Mouse (Mus musculus): Measurements from ENCODE around the gene Ldha. TPM values are rescaled to one million over a fixed set of nuclear protein-coding genes. Genes with fewer than 3 reads are reported as not detected.

Gene Ldha
- total RNA-seq, 2 experiments from 2014 or later = 1,136 TPM

DNA sequence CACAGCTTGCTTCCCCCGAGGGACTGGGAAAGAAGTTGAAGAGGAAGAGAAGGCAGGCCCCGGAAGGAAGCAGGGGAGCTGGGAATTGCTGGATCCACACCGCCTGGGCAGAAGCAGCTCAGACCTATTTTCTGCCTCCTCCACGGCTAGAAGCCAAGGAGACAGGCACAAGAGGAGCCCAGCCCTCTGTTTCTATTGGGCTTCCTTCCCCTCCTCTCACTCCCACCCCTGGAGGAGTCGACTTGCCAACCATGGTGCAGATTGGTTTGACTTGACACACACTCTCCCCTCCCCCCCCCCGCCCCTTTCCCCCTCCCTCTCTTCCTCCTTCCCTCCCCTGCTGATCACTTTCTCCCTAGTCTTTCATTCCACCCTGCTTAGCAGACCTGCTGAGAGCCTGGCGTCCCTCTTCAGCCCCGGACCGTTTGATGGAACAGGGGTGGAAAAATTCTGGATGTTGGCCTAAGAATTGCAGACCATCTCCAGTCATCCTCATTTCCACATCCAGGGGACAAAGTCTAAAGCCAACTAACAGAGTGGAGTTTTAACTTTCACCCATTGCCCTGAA lies 3.1 kb upstream of the Ldha start:
- peak; percentile 57 for DNase-seq

DNA sequence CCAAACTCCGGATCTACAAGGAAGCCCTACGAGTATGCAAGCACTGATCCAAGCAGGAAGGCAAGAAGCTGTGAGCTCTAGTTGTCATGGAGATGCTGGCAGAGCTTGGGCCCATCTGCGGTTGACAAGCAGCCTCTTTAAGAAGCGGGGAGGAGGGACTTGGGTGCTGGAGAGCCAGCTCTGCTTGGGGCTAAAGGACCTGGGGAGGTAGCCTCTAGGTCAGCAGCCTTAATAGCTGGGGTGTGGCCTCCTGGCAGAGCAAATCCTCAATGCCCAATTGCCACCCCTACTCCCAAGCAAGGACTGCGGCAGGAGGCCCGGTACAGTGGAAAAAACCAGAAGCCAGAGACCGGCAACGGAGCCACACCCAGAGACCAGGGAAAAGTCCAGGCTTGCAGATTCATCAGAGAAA lies 2.4 kb upstream of the Ldha start:
- DNase-seq = peak; percentile 70

DNA sequence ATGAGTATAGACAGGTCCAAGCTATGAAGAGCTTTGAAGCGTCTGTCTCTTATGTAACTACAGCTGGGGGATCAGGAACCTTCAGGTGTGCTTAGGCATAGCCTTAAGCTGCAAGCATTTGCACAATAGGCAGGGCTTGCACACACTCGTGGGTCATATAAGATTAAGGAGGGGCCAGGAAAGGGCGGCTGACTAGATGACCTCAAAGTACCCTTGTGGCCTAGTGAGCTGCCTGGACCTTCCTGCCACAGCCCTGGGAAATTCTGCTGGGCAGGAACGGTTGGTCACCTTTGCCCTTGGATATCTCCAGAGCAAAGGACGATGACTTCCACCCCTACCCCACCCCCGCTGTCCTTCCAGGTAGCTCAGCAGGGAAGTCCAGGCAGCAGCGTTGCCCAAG lies 1.8 kb upstream of the Ldha start:
- peak; percentile 12 for DNase-seq

DNA sequence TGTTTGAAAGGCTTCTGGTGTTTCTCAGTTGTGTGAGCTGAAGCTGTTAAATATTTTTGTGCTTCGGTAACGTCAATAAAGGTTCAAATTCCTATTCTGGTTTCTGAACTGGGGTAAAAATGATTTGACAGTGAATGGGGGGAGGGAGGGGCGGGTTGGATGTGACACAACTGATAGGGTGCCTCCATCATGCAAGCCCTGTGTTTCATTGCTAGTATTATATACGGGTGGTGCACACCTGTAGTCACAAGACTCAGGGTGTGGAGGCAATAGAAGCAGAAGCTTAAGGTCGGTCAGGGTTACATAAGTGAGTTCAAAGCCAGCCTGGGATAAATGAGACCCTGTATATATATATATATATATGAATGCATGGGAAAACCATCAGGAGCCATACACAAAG lies 1.4 kb upstream of the Ldha start:
- DNase-seq = no peak

DNA sequence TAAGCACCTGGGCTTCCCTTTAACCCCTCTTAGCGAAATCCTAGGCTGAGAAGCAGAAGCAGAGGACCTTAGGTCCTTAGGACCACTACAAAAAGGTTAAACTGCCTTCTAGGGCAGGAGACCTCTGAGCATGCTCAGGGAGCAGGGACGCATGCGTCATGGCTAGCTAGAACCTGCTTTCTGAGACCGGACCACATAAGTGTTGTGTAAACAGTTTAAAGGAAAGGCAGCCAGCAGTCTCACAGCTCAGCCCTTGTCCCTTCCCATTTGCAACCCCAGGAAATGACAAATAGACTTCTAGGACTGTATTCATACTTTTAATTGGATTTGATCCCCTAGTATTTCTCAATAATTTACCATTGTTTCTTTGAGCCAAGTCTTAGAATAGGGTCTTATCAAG lies 949 bp upstream of the Ldha start:
- no peak for DNase-seq

DNA sequence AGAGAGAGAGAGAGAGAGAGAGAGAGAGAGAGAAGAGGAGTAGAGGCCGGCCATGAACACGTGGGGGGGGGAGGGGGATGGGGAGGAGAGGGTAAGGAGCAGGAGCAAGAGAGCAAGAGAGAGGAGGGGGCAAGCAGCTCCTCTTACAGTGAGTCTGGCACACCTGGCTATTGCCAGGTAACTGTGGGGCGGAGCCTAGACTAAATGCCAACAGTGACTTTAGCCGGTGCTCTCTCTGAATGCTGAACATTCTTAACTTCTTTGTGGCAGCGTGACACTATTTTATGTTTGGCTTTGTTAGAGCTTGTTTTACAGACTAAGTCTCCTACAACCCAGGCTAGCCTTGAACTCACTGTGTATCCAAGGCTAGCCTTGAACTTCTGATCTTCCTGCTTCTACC lies 1.0 kb downstream of the Ldha start:
- DNase-seq = no peak

DNA sequence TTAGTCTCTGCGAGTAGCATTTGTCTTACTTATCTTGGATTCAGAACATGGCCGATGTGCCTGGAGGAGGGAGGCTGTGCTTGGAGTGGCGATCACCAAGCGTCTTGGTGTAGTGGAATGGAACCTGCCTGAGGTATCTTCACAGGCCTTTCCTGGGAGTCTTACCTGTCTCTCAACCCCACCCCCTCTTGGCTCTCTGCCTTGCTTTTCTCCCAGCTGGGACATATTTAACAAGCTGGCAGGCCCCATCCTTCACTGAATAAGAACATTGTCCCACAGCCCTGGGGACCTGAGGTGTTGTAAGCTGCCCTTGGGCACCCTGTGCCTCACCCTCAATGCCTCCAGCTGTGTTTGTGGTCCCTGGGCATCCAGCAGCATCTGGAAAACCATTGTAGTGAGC lies 2.3 kb downstream of the Ldha start:
- no peak for DNase-seq

DNA sequence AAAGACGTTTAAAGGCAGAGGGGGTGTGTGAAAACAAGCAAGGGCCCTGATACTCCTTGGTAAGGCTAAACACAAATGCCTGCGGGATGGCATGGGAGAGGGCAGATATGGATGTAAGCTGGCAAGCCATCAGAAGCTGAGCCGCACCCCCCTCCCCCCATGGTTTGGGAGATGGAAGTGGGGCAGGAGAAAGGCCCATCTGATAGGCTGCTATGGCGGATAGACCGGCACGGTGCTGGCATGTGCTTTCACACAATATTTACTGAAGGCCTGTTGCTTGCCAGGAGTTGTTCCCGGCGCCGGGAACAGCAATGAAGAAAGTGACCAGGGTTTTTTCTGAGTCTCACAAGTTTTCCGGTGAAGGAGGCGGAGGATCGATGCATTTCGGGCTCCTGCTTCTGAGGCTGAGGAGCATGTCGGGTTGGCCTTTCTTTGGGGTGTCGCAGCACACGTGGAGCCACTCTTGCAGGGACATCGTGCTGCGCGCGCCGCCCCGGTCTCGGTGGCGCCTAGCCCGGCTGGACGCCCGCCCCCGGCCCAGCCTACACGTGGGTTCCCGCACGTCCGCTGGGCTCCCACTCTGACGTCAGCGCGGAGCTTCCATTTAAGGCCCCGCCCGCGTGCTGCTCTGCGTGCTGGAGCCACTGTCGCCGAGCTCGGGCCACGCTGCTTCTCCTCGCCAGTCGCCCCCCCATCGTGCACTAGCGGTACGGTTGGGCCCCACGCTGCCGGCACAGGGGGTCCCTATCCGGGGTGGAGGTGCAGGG lies 4.1 kb downstream of the Ldha start:
- peak; percentile 98 for DNase-seq

DNA sequence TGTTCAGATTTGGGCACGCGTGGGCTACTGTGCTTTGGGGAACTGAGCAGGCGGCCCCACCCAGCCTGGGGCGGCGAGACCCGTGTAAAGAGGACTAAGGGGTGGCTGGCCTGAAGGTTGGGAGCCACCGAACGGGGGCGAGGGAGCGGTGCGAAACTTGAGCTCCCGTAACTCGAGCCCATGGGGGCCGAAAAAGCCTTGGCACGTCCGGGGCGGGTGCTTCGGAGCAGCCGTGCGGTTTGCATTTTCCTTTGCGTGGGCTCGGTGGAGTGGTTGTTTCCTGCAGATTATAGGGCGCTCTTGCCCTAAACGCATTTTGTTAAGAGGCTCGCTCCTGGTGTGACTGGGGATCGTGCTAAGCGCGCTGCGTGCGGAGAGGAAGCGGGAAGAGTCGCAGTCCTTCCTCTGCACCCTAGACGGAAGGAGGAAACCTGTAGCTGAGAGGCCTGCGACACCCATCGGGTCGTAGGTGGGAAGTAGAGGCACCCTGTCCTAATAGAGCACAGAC lies 4.8 kb downstream of the Ldha start:
- no peak for DNase-seq

DNA sequence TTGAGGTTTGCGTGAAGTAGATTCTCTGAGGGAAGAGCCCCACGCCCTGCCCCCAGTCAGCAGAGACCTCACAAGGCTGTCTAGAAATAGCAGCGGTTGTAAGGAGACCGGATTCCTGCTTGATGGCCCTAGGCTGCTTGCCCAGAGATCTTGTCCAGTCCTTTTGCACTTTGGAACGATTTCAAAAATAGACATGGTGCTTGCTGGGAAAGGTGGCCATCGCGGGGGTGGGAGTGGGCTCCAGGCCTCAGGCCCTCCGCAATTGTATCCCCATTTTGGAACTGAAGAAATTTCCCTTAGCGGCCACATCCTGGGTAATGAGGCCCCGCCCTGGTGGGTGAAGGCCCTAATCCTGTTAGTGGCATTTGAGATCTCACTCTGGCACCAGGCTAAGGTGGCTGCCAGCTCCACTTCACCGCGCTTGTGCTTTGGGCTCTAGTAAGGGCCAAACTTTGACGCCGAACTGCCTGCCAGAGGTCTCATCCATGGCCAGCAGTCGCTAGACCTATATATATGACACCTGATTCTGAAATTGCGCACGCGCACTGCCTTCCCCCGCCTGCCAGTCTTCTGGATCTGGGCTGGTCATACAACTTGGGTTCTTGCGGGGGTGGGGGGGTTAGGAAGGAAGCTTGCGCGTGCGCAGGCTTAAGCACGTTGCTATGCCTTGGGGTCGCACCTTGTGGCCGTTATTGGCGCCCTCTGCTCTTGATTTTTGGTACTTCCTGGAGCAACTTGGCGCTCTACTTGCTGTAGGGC lies 5.4 kb downstream of the Ldha start:
- peak; percentile 73 for DNase-seq

DNA sequence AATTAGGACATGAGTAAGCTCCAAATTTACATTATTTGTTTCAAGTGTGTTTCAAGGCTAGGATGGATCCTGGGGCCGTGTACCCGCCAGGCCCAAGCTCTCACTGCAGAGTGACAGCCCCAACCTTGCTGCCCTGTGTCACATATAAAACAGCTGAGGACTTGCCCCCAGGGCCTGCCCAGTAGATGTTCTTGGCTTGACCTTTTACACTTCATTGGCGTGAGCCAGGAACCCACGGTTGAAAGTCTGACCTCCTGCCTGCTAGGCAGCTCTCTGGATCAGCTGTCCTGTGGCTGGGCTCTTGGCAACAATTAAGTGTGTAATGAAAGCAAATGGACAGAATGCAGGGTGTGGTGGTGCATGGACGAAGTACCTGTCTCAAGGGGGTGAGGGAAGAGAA lies 8.0 kb downstream of the Ldha start:
- no peak for DNase-seq

DNA sequence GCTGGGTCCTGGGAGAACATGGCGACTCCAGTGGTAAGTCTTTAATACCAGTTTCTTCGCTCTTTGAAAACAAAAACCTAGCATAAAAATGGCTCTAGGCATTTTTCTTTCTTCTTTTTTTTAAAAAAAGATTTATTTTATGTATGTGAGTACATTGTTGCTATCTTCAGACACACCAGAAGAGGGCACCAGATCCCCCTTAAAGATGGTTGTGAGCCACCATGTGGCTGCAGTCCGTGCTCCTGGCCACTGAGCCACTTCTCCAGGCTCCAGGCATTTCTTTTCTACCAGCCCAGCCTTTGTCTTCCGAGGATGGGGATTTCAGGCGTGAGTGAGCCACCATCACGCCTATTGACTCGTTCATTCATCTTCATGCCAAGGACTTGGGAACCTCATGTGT lies 9.8 kb downstream of the Ldha start:
- DNase-seq = no peak

DNA sequence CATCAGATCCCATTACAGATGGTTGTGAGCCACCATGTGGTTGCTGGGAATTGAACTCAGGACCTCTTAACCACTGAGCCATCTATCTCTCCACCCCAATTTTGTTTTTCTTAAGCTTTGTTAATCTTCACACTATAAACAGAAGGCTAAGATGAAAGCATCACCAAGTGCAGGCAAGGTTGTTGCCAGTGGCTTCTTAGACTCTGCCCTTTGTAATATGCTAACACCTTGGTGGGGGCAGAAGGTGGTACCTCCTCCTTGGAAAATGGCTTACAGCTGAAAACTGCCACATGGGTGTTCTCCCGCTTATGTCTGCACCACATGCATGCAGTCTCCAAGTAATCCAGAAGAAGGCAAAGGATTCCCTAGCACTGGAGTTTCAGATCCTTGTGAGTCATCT lies 11.4 kb downstream of the Ldha start:
- no peak for DNase-seq

DNA sequence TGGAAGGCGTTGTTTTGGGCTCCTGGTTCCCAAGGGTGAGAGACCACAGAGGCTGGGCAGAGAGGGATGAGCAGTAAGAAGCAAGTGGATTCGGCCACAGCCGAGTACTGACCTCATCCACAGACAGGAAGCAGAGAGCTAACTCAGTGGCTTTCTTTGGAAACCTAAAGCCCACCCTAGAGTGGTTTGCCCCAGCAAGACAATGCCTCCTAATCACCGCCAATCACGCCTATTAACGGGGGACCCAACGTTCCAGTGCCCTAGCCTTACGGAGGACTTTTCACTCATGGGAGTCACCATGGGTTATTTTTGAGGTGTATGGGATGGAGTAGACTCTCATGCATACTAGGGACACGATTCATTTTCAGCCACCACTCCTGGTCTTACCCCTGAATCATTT lies 12.1 kb downstream of the Ldha start:
- no peak for DNase-seq

DNA sequence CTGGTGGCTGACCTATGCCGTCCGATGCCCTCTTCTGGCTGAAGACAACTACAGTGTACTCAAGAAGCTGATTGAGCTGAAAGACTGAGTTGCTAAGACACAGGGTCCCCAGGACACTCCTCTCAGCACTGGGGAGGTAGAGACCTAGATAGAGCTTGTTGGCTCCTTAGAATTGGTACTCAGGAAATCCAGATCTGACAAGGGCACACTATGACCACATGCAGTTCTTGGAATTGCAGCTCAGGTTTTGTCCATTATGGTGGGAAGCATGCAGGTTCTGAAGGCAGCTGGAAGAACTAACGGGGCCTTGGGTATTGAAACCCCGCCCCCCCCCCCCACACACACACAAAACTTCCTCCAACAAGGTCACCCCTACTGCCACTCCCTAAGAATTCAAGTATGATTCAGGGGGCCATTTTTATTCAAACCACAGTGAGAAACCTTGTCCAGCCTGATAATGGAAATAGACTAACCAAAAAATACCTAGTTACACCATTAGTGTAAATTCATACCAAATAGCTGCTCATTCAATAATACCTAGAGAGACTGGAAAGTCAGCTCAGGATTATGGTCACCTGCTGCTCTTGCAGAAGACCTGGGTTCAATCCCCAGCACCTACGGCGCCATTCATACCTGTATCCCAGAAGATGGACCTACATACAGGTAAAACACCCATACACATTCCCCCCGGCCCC lies 14.7 kb downstream of the Ldha start:
- DNase-seq = no peak

DNA sequence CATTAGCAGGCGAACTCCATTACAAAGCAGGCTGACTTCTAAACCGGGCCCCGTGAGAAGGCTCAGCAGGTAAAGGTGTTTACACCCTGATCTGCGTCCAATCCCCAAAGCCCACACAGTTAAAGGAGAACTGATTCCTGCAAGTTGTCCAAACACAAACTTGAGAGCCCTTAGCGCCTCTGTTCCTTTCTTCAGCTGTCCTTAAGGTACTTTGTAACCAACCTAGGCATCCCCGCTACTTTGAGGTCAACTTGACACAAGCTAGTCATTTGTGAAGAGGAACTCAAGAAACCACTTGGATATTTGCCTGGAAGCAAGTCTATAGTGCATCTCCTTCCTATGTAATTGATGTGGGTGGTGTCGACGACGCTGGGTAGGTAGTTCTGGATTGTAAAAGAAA lies 16.2 kb downstream of the Ldha start:
- no peak for DNase-seq

DNA sequence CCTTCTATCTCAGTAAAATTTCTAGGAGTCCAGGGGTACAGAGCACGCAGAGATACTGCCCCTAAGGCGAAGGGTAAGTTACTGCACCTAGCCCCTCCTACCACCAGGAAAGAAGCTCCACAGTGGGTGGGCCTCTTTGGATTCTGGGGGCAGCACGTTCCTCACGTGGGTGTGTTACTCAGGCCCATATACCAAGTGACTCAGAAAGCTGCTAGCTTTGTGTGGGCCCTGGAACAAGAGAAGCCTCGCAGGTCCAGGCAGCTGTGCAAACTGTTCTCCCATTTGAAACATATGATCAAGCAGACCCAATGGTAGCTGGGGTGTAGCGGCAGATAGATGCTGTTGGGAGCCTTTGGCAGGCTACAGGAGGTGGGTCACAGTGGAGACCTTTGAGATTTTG lies 17.8 kb downstream of the Ldha start:
- no peak for DNase-seq

DNA sequence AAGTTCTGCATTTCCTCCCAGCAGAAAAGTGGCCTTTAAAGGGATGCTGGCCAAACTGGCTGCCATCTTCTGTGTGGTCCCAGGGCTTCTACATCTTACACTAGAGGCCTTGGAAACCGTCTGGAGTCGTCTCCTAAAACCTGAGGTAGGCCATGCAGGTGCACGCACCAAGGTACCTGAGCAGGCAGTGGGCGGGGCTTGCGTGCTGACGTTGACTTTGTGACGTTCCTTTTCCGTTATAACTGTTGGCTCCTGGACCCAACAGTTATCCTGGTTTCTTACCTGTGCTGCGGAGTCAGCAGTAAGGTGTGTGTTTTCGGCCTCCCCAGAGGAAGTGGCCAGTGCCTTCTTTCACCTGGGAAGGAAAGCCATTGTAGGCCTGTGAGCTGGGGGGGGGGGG lies 19.7 kb downstream of the Ldha start, which contains the start of gene Ldhc:
Gene Ldhc, plus strand, starts transcription at position 208 of the 400 bp plus-strand sequence.
- no peak for DNase-seq

DNA sequence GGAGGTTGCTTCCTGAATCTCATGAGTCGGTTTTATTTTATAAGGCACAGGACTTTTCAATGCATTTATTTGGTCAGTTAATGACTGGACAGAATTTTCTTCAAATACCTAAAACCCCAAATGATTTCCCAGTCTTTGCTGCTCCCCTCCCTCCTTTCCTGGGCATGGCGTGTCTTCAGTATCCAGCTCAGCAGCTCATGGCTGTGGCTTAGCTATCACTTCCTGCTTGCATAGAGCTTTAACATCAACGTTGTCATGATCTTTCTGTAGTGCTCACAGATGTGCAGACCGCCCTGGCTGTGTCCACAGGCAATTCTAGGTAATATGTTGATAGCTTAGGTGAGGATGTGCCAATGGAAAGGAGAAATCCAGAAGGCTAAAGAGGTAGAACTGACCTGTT lies 30.7 kb downstream of the Ldha start:
- DNase-seq = no peak

DNA sequence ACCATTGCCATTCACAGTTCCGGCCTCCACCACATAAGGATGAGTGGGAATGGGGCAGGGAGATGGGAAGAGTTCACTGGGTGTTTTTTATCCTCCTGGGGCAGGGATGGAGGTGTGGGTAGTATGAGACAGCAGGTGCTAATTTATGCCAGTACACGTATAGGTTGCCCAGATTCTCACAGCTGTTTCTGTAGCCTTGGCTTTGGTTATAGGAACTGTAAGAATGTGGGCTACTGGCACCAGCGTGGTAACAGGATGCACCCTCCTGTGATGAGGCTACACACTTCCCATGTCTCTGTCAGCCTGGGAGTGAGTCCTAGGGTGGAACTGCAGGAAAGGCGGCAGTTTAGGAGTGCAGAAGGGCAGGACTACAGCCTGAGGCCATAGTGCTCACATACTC lies 35.6 kb downstream of the Ldha start:
- no peak for DNase-seq

DNA sequence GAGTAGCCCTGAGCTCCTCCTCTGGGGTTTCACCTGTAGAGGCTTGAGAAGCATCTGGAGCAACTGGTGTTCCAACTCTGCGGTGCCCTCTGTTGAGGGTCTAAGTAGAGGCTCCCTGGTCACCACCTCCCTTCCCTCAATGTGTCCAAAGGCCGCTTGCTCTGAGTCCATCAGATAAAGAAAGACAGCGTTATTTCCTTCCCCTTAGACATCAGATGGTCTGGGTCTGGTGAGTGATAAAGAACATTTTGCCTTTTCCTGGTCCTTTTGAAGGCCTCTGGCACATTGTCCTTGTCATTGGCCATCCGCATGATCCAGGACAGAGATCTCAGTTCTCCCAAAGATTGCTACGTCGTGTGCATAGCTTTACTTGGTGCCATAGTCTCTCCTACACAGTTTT lies 36.0 kb downstream of the Ldha start:
- DNase-seq = no peak

DNA sequence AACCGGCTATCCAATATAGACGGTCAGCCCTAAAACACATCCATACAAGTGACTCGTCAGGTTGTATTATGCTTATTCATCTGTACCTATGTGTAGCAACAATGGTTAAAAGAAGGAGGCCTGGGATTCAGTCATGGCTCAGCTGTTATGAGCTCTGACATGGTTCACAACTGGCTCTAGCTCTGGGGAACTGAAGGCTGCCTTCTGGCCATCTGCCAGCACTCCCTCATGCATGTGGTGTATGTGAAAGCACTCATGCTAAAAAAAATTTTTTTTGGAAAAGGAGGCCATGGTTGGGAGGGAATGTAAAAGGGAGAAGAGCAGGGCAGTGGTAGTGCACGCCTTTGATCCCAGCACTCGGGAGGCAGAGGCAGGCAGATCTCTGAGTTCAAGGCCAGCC lies 38.6 kb downstream of the Ldha start:
- DNase-seq = peak; percentile 24

DNA sequence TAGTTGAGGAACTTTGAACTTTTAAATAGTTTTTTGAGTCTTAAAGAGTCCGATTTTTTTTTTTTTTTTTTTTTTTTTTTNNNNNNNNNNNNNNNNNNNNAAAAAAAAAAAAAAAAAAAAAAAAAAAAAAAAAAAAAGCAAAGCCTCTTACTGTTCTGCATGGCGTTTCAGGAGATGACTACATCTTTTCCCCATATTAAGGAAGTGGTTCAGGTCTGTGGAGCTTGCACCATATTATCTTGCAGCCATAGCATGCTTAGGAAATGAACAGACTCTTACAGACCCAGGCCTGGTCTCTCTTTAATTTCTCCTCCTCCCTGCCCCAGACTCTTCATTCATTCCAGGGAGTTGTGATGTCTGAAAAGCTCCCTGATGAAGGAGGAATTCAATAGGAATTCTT lies 39.7 kb downstream of the Ldha start:
- DNase-seq = no peak

Measured in heart, postnatal 4 days (tissue).